Mouse (Mus musculus) stomach, adult 2 months (tissue): ENCODE measurements around the gene Nrg4. TPM values are rescaled to one million over a fixed set of nuclear protein-coding genes. Genes with fewer than 3 reads are reported as not detected.

ENCODE experiments used
- polyA plus RNA-seq: library from polyadenylated mRNA; depleted of rRNA; stranded (reverse); fragments of >200 nt; gene quantifications from 2 replicates; pipeline ENCODE4 v1.2.3, GENCODE M21; 2012; rRNA removed

The Nrg4 gene
- 0.22 and 0.76 TPM in 2 replicates for polyA plus RNA-seq

GRCm38 (mm10) chr9:55326515-55327233, at the start of gene Nrg4, which contains the start of gene Tmem266:
Gene Nrg4, minus strand, starts transcription at chr9:55326844.
Gene Tmem266, plus strand, starts transcription at chr9:55326913.

GRCm38 (mm10) chr9:55208790-55209481, 117.7 kb downstream of the Nrg4 start, which contains the start of gene Fbxo22:
Gene Fbxo22, plus strand, starts transcription at chr9:55208925.

Other genes starting within 250 kb of the Nrg4 start
- gene Ube2q2, start 178.0 kb downstream of the Nrg4 start, polyA plus RNA-seq: 6.3 and 7.2 TPM in 2 replicates
- 3.1 and 3.2 TPM in 2 replicates for gene Fbxo22, start 117.9 kb downstream of the Nrg4 start, polyA plus RNA-seq
- 0.72 and 0.97 TPM in 2 replicates for gene Tmem266, start 69 bp upstream of the Nrg4 start, polyA plus RNA-seq
- 19.4 and 20.5 TPM in 2 replicates for gene Etfa, start 185.4 kb upstream of the Nrg4 start, polyA plus RNA-seq
- 2.3 and 6.3 TPM in 2 replicates for gene Isl2, start 211.8 kb upstream of the Nrg4 start, polyA plus RNA-seq